Mouse (Mus musculus): ENCODE data around the gene Spo11. TPM values are rescaled to one million over a fixed set of nuclear protein-coding genes. Genes with fewer than 3 reads are reported as not detected.

The Spo11 gene
- 1.2 and 2.9 TPM in 2 replicates for polyA plus RNA-seq (2016; fragmentation: Nextera tagmentation; extraction: Ambion mirVana)

GRCm38 (mm10) chr2:172977409-172978130 lies at the start of gene Spo11:
Gene Spo11, plus strand, starts transcription at chr2:172977700.
- Histone ChIP-seq H3K27me3 (no peaks in the 10 kb centered on the region; the same call in 1 of the 2 replicates), H3K9me3 (0 out of 2 replicates have a peak, but pooled peaks cover 3% of the 10 kb centered on the region), H3K27ac (peak within 1 kb of the TSS; percentile 72), H3K4me3 (no peak within 1 kb of the TSS; the same call in 1 of the 2 replicates), H3K9ac (no peak within 1 kb of the TSS), H3K4me1 (peaks cover 31% of the 10 kb centered on the region), H3K4me2 (replicated peaks) (peak within 1 kb of the TSS; percentile 33), H3K36me3 (no peaks in the 10 kb centered on the region)
- ATAC-seq (ENCODE audit: insufficient number of reproducible peaks, insufficient read depth, low FRiP score, low TSS enrichment), result no peak
- 14% methylated on average over 14 of the region's 14 CpGs for WGBS

DNA sequence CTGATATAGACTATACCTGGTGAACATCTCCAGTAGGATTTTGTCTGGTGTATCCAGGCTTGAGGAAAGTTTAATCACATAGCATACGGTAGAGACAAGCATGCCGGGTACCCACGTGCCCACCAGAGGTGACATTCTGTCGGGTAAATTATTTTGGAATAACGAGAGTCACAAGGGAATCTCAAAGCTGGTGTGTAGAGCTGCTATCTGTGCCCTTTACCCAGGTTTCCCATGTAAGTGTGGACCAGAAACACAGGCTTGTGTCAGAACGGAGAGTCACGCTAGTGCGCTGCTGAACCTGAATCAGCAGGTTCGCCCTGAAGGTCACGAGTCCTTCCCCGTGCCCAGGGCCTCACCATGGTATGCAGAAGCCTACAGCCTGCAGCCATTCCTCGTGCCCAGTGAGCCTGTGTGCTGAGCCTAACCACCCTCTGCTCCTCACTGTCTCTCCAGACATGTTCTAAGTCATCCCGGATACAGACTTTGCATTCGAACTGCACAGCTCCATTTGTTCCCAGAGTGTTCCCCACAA lies 47.5 kb upstream of the Spo11 start:
- H3K4me2 ChIP-seq (replicated peaks), result no peak overlapping the region
- H3K36me3 ChIP-seq, result no peaks in the 10 kb centered on the region
- no peak overlapping the region for H3K4me3 ChIP-seq
- ATAC-seq (ENCODE audit: insufficient number of reproducible peaks, insufficient read depth, low FRiP score, low TSS enrichment), result no peak
- no peak overlapping the region for H3K9ac ChIP-seq
- no peak overlapping the region for H3K27ac ChIP-seq
- H3K9me3 ChIP-seq, result no peaks in the 10 kb centered on the region
- H3K4me1 ChIP-seq, result peaks cover 81% of the 10 kb centered on the region
- WGBS, result 70% methylated on average over 14 of the region's 14 CpGs
- H3K27me3 ChIP-seq, result peaks cover 8% of the 10 kb centered on the region; the same call in 1 of the 2 replicates

- Histone ChIP-seq H3K27me3 (peaks cover 11% of the 10 kb centered on the region; the same call in 1 of the 2 replicates), H3K27ac (no peak overlapping the region), H3K36me3 (no peaks in the 10 kb centered on the region)
Observed at GRCm38 (mm10) chr2:172931137-172931898, 46.2 kb upstream of the Spo11 start.

GRCm38 (mm10) chr2:172933631-172934419 lies 43.7 kb upstream of the Spo11 start:
- Histone ChIP-seq H3K27me3 (peaks cover 20% of the 10 kb centered on the region; the same call in 1 of the 2 replicates), H3K9ac (no peak overlapping the region), H3K27ac (peak overlapping the region; percentile 89), H3K9me3 (no peaks in the 10 kb centered on the region), H3K36me3 (no peaks in the 10 kb centered on the region), H3K4me3 (peak overlapping the region; percentile 19), H3K4me2 (replicated peaks) (peak overlapping the region; percentile 96), H3K4me1 (peaks cover 92% of the 10 kb centered on the region)
- ATAC-seq (ENCODE audit: insufficient number of reproducible peaks, insufficient read depth, low FRiP score, low TSS enrichment), result peak; percentile 54
- WGBS, result under 1% methylated on average over 34 of the region's 34 CpGs

More at GRCm38 (mm10) chr2:172931137-172931898, 46.2 kb upstream of the Spo11 start:
- Histone ChIP-seq H3K9ac (no peak overlapping the region), H3K4me1 (peaks cover 87% of the 10 kb centered on the region), H3K9me3 (no peaks in the 10 kb centered on the region), H3K4me3 (no peak overlapping the region), H3K4me2 (replicated peaks) (no peak overlapping the region)
- WGBS, result 76% methylated on average over 17 of the region's 17 CpGs
- ATAC-seq (ENCODE audit: insufficient number of reproducible peaks, insufficient read depth, low FRiP score, low TSS enrichment), result no peak

- Histone ChIP-seq H3K27ac (peak overlapping the region; percentile 89), H3K9ac (no peak overlapping the region; the same call in 1 of the 2 replicates), H3K4me2 (replicated peaks) (peak overlapping the region; percentile 96), H3K36me3 (no peaks in the 10 kb centered on the region), H3K27me3 (peaks cover 25% of the 10 kb centered on the region; the same call in 1 of the 2 replicates), H3K4me1 (peaks cover 86% of the 10 kb centered on the region), H3K4me3 (0 out of 2 replicates have a peak overlapping the region, but pooled peaks have one; percentile 19), H3K9me3 (no peaks in the 10 kb centered on the region)
- no peak for ATAC-seq (ENCODE audit: insufficient number of reproducible peaks, insufficient read depth, low FRiP score, low TSS enrichment)
- 2% methylated on average over 8 of the region's 8 CpGs for WGBS
Observed at GRCm38 (mm10) chr2:172934420-172934788, 43.1 kb upstream of the Spo11 start.

DNA sequence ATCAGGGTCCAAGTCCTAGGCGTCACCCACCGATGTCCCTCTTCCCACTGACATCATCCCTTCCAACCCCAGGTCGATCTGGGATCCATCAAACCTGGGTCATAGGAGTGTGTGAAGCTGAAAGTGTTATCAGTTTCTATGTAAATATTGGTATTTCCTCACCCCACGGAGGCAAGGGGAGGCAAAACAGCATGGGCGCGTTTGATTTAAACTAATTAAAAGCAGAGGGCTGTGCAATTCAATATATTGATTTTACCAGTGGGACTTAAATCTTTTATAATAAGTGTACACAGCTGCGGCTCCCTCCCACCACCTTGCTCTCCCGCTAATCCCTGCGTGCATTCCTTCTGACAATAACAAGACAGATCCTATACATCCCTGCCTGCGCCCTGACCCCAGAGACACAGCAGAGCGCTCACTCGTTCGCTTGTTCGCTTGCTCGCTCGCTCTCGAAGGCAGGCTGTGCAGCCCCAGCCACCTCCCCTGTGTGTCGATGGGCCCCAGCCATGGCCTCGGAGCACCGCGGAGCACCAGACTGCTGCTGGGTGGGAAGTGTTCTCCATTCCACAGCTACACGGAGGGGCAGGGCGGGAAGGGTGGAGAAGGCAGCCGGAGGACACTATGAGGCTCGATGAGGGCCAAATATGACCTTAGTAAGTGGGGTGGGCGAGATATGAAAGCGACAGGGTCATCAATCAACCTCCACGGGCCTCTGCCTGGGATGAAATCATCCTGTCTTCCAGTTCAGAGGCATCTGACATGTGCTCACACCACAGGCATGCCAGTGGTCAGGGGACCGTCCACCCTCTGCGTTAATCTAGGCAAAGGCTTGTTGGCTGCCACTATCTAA lies 42.4 kb upstream of the Spo11 start:
- Histone ChIP-seq H3K36me3 (no peaks in the 10 kb centered on the region), H3K9me3 (no peaks in the 10 kb centered on the region), H3K4me2 (replicated peaks) (peak overlapping the region; percentile 96), H3K27me3 (peaks cover 30% of the 10 kb centered on the region; the same call in 1 of the 2 replicates), H3K4me3 (peak overlapping the region; percentile 26), H3K4me1 (peaks cover 79% of the 10 kb centered on the region), H3K27ac (peak overlapping the region; percentile 89), H3K9ac (peak overlapping the region; percentile 42)
- 4% methylated on average over 30 of the region's 30 CpGs for WGBS
- ATAC-seq (ENCODE audit: insufficient number of reproducible peaks, insufficient read depth, low FRiP score, low TSS enrichment), result no peak

- Histone ChIP-seq H3K9ac (peak overlapping the region; percentile 42), H3K4me3 (peak overlapping the region; percentile 26), H3K27me3 (peaks cover 25% of the 10 kb centered on the region), H3K36me3 (no peaks in the 10 kb centered on the region), H3K27ac (peak overlapping the region; percentile 89), H3K4me1 (peaks cover 75% of the 10 kb centered on the region), H3K9me3 (no peaks in the 10 kb centered on the region), H3K4me2 (replicated peaks) (peak overlapping the region; percentile 96)
- ATAC-seq (ENCODE audit: insufficient number of reproducible peaks, insufficient read depth, low FRiP score, low TSS enrichment), result no peak
- 3% methylated on average over 12 of the region's 12 CpGs for WGBS
Observed at GRCm38 (mm10) chr2:172935776-172936562, 41.5 kb upstream of the Spo11 start.

GRCm38 (mm10) chr2:172936844-172937243 lies 40.7 kb upstream of the Spo11 start:
- H3K4me3 ChIP-seq, result peak overlapping the region; percentile 57
- peaks cover 34% of the 10 kb centered on the region for H3K27me3 ChIP-seq
- peaks cover 71% of the 10 kb centered on the region for H3K4me1 ChIP-seq
- no peak for ATAC-seq (ENCODE audit: insufficient number of reproducible peaks, insufficient read depth, low FRiP score, low TSS enrichment)
- peak overlapping the region; percentile 96 for H3K4me2 ChIP-seq (replicated peaks)
- peak overlapping the region; percentile 89 for H3K27ac ChIP-seq
- H3K9ac ChIP-seq, result peak overlapping the region; percentile 51
- H3K36me3 ChIP-seq, result no peaks in the 10 kb centered on the region
- 21% methylated on average over 5 of the region's 5 CpGs for WGBS
- H3K9me3 ChIP-seq, result no peaks in the 10 kb centered on the region

GRCm38 (mm10) chr2:172937326-172938190 lies 39.9 kb upstream of the Spo11 start:
- 11% methylated on average over 12 of the region's 12 CpGs for WGBS
- peak overlapping the region; percentile 89 for H3K27ac ChIP-seq
- peak overlapping the region; percentile 96 for H3K4me2 ChIP-seq (replicated peaks)
- ATAC-seq (ENCODE audit: insufficient number of reproducible peaks, insufficient read depth, low FRiP score, low TSS enrichment), result no peak
- H3K9ac ChIP-seq, result peak overlapping the region; percentile 51
- H3K36me3 ChIP-seq, result no peaks in the 10 kb centered on the region
- H3K4me1 ChIP-seq, result peaks cover 67% of the 10 kb centered on the region
- peak overlapping the region; percentile 57 for H3K4me3 ChIP-seq
- peaks cover 41% of the 10 kb centered on the region for H3K27me3 ChIP-seq
- H3K9me3 ChIP-seq, result no peaks in the 10 kb centered on the region
